Mouse (Mus musculus) inflammation-experienced regulatory T-cells, adult 6 months (primary cell): ENCODE results near the gene Arhgap25. TPM values are rescaled to one million over a fixed set of nuclear protein-coding genes. Genes with fewer than 3 reads are reported as not detected.
"Not testable (repeated sequence)": the region's sequence is repeated elsewhere in the genome, so short reads cannot be mapped to it uniquely, and the experiment has no call there.

Source experiments
- ATAC-seq: one replicate; pipeline ENCODE4 v1.8.0; 2017
- polyA plus RNA-seq, 3 experiments: library from polyadenylated mRNA; unstranded; fragments of 100-300 nt; shearing (Covaris generic); gene quantifications; one replicate each; pipeline ENCODE4 v1.2.1; 2017

The Arhgap25 gene
- polyA plus RNA-seq, 3 experiments from 2014 or later = 77.8 to 111 (median 105) TPM

GRCm38 (mm10) chr6:87502831-87503286 lies 30.2 kb downstream of the Arhgap25 start:
- peak; percentile 83 for ATAC-seq

GRCm38 (mm10) chr6:87502411-87502810 lies 30.6 kb downstream of the Arhgap25 start:
- ATAC-seq = peak; percentile 53

DNA sequence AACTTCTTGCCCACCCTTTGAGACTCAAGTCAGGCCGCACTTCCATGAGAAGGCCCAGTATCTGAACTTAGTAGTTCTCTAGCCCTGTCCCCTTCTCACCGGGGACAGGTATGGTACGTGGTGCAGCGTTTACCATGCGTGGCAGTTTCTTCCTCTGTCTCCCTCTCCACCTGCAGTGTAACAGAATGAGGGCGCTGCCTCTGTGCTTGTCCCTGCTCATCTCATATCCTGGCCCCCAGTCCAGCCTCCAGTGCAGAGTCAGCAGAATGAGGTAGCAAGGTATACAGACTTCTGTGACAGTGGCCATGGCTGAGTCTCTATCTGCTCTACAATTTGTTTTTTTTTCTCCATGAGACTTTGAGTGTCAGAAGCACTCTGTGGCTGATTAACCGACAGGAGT lies 32.4 kb downstream of the Arhgap25 start:
- no peak for ATAC-seq

DNA sequence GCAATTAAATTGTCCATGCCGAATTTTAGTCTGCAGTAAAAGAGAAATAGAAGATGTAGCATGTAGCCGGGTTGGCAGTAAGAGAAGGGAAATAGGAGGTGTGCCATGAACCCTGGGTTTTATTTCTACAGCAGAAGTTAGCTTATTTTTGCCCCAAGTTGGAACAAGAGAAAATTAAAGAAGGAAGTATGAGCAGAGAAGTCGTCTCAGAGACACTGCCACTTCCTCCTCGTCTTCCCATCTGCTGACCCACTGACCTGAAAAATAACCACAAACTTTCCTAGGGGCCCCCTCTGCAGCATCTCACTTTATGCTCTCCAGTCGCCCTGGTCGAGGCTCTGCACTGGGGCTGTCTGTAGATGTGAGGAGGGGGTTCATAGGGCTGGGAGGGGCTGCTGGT lies 33.3 kb downstream of the Arhgap25 start:
- no peak for ATAC-seq

DNA sequence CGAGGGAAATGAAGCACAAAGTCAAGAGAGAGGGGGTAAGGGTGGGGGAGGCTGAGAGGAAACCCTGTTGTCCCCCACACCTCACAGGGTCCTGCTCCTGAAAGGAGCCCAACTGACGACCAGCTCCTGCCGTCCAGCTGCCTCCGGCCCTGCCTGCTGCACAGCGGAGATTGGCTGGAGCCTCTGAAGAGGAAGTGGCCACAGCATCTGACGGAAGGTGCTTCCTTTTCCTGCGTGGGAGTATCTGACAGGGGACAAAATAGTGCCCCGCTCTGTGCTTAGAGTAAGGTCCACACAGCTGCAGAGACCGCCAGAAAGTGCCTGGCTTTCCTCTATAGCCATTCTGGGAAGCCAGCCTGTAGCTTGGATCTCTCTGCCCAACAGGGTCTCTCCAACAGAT lies 36.9 kb downstream of the Arhgap25 start:
- ATAC-seq = no peak

DNA sequence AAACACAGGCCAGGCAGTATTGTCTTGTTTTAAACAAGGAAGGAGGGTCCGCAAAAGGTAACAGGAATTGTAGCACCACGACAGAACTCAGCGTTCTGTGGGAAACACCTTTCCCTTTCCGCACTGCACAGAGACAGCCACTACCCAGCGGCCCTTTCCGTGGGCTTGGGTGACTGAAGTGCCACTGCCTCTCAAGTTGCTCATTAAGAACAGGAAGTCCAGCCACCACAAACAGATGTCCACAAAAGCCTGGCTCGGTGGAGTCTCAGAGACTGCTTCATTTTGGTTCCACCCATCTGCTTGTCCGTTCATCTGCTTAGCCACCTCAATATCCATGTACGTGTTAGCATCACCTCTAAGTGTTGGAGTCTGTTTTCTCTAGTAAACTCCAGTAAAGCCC lies 38.7 kb downstream of the Arhgap25 start:
- no peak for ATAC-seq

DNA sequence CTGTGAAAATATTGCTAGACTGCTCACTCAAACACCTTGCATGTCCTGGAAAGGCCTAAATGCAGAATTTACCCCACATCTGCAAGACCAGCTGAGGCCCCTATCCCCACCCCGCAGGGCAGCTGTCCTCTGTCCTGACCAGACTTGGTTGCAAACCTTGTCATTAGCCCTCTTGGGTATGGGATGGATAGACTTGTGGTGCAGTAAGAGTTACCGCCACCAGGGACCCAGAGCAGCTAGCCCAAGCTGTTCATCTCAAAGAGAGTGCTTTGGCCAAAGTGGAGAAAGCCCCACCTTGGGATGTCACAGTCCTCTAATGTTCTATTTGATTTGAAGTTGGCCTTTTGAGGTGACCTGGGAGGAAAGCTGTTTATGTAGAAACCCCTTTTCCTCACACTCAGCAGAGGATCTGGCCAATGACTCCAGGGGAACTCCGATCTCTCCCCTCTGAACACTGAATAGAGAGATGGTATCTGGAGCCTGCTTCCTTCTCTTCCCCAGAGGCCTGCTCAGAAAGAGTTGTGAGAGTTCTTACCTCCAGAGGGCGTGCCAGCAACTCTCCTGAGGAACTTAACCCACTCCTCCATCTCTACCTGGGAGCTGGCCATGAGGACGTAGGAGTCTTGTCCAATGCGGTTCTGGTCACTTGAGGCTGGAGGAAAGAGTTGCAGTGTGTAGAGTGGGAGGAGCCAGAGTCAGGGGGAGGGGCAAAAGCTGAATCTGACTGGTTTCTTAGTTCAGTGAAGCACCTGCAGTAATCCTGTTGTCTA lies 45.2 kb downstream of the Arhgap25 start:
- peak; percentile 41 for ATAC-seq

- no peak for ATAC-seq
Measured at GRCm38 (mm10) chr6:87484806-87485205, 48.3 kb downstream of the Arhgap25 start.

DNA sequence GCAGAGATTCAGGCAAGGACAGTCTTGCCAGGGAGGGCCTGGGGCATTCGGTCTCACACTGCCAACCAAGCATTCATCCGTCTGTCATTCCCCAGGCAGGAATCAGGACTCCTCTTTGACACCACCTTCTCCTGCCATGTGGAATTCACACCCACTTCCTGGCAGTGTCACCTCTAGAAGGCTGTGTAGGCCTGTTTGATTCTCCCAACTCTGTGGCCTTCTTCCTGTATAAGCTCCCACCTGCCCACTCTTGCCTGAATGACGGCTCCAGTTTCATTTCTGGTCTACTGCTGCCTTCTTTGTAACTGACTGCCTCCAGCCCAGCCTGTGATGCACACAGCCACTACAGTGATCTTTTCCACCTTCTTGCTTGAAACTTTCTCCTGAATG lies 49.2 kb downstream of the Arhgap25 start:
- ATAC-seq = no peak

GRCm38 (mm10) chr6:87483224-87483899 lies 49.7 kb downstream of the Arhgap25 start:
- ATAC-seq = no peak

DNA sequence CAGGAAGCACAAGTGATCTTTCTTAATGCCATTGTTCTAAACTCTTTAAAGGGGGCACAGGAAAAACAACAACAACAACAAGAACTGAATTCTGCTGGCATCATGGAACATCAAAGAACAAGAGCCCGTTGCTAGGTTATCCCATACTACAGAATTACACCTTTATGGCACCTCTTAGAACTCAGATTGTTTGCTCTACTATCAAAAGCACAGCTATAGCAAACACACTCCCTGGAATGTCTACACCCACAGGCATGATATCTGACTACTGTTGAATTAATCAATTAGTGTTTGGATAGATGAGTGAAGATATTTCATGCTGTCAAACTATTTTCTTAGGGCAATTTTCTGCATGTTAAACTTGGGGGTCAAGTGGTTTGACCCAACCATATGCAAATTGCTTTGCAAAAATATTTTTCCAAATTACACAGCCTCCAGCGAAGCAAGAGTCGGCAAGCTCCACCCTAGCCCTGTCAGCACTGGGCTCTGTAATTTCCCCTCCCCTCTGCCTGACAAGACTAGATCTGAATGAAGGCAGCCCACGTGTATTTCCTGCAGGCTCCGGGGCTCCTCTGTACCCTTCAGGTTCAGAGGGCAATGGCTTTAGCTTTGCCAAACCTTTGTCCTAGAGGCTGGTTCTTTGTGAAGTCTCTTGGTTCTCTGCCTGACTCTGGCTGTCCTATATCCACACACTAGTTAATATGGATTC lies 53.6 kb downstream of the Arhgap25 start:
- peak; percentile 44 for ATAC-seq

DNA sequence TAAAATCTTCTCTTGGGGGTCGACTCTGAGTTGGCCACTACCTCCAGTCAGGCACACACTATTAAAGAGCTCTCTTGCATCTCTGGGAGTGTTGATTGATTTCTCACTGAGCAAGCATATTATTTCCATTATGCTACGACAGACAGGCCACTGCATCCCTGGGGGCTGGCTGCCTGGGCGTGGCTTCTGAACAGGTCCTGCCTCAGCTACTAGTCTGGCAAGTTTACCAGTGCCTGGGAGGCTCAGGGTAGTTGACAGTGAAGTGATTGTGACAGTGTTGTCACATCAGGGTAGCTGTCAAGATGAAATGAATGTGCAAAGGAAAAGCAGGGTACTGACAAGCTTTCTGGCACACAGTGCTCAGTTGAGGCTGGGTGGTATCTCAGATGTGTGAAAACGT lies 54.2 kb downstream of the Arhgap25 start:
- no peak for ATAC-seq

GRCm38 (mm10) chr6:87475223-87475622 lies 57.8 kb downstream of the Arhgap25 start:
- ATAC-seq = no peak

GRCm38 (mm10) chr6:87470098-87470497 lies 63.0 kb downstream of the Arhgap25 start:
- ATAC-seq = not testable (repeated sequence)

- ATAC-seq = no peak
Measured at GRCm38 (mm10) chr6:87468372-87468771, 64.7 kb downstream of the Arhgap25 start.

- no peak for ATAC-seq
Measured at GRCm38 (mm10) chr6:87467373-87467772, 65.7 kb downstream of the Arhgap25 start.

- peak; percentile 58 for ATAC-seq
Measured at GRCm38 (mm10) chr6:87466221-87466620, 66.8 kb downstream of the Arhgap25 start.

- no peak for ATAC-seq
Measured at GRCm38 (mm10) chr6:87455507-87455906, 77.6 kb downstream of the Arhgap25 start.

DNA sequence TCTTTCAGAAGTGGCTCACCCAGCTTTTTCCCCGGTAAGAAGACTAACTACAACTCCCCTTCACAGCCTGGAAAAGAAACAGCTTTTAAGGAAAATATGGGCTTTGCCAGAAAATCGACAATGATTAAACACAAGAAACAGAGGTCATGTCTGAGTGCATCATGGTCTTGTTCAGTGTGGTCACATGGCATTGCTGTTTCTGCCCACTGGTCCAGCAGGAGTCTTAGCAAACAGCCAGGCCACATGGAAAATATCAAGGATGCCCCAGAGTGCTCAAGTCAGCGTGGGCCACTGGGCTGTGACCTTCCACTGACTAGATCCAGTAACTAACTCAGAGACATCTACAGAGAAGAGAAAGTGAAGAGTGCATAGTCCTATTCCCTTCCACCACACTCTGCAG lies 81.3 kb downstream of the Arhgap25 start:
- ATAC-seq = no peak

DNA sequence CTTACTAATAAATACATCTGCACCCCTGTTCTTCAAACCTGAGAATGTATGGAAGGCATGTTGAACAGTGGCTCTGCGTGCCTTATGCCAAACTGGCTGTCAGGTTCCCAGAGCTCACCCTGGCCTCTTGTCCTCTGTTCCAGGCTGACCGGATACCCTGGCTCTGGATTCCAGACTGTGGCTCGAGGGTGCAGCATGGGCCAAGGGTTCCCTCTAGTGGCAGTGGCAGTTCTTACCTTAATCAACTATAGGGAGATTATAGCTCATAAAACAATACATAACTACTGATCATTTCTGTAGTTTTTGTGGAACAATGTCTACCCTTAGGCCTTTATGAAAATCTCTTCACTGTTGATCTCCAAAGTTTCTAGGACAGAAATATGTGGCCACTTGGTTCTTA lies 82.0 kb downstream of the Arhgap25 start:
- no peak for ATAC-seq

- no peak for ATAC-seq
Measured at GRCm38 (mm10) chr6:87449534-87449933, 83.5 kb downstream of the Arhgap25 start.

GRCm38 (mm10) chr6:87447217-87447616 lies 85.8 kb downstream of the Arhgap25 start:
- ATAC-seq = peak; percentile 64

GRCm38 (mm10) chr6:87445222-87445621 lies 87.8 kb downstream of the Arhgap25 start:
- no peak for ATAC-seq
